Mouse (Mus musculus) bone marrow macrophage, adult 2 months (primary cell): ENCODE results near the gene Rab3a. TPM values are rescaled to one million over a fixed set of nuclear protein-coding genes. Genes with fewer than 3 reads are reported as not detected.
A peak's percentile ranks its signal among the peaks of the same experiment; 100 is the strongest.

Source experiments
- H3K27ac ChIP-seq: 2 replicates; pipeline ENCODE4 v1.5.1; 2012; ENCODE audit warnings: low read depth, low read length; ENCODE audit not compliant: insufficient read depth
- H3K4me1 ChIP-seq: 2 replicates; pipeline ENCODE4 v1.6.1; 2012; ENCODE audit warnings: low read length; ENCODE audit not compliant: control insufficient read depth, insufficient read depth
- H3K4me3 ChIP-seq: 2 replicates; pipeline ENCODE4 v1.5.1; 2012; ENCODE audit warnings: mild to moderate bottlenecking, low read length, moderate library complexity; ENCODE audit not compliant: insufficient read depth
- CTCF ChIP-seq: IDR thresholded peaks from 2 replicates; pipeline ENCODE4 v1.5.1; 2012; ENCODE audit warnings: low read depth, mild to moderate bottlenecking, low read length, moderate library complexity
- POLR2A ChIP-seq: IDR thresholded peaks from 2 replicates; pipeline ENCODE4 v1.6.1; 2012; ENCODE audit warnings: mild to moderate bottlenecking, low read depth, low read length, borderline replicate concordance
- polyA plus RNA-seq: library from polyadenylated mRNA; stranded (reverse); fragments of >200 nt; gene quantifications from 2 replicates; pipeline ENCODE4 v1.2.4, GENCODE M21; 2012; ENCODE audit not compliant: missing spikeins, insufficient read depth, insufficient read length

The Rab3a gene
- polyA plus RNA-seq, 1 experiment, result 9.4 TPM

DNA sequence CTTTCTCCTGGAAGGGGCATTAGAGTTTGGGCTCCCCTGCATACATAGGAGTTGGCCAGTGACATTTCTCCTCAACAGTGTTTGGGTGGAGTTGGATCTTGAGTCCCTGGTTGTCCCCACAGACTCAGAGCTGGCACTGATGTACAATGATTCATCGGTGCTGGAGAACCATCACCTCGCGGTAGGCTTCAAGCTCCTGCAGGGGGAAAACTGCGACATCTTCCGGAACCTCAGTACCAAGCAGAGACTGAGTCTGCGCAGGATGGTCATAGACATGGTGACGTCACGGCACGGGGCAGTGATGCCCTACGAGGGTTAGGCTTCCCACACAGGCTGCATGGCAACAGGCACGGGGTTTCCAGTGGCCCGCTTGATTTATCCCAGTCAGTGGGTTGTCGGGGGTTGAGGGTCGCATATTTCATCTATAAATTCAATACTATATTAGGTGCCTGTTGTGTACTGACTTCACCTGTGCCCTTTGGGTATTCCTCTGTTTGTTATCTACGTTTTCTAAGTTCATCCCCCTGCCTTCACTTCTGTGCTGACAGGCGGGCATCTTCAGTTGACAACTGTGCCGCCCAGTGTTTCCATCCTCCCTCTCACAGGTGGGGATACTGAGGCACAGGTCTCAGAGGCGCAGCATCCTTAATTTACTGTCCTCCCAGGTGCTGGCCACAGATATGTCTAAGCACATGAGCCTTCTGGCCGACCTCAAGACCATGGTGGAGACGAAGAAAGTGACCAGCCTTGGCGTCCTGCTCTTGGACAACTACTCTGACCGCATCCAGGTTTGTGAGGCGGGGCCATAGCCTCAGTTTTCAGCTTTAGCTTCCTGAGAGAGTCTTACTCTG is 6.0 kb upstream of the Rab3a start:
- H3K4me1 ChIP-seq, result peaks cover 23% of the 10 kb centered on the region
- no peak overlapping the region for H3K27ac ChIP-seq
- TF ChIP-seq POLR2A, result no peak
- no peak for TF ChIP-seq CTCF
- H3K4me3 ChIP-seq, result no peak overlapping the region

DNA sequence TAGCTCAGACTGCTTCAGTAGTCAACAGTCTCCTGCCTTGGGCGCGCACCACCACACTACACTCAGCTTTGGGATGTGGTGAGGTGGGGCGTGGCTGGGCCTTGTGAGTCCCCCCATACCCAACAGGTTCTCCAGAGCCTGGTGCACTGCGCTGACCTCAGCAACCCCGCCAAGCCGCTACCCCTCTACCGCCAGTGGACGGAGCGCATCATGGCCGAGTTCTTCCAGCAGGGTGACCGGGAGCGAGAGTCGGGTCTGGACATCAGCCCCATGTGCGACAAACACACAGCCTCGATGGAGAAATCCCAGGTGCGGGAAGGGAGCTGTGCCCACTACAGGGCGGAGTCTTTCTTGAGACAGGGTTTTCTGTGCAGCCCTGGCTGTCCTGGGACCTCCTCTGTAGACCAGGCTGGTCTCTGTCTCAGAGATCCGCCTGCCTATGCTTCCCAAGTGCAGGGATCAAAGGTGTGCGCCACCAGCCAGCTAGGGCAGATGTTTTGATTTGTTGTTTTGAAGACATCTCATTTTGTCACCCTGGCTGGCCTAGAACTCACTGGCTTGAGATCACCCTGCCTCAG is 5.3 kb upstream of the Rab3a start:
- no peak overlapping the region for H3K27ac ChIP-seq
- H3K4me1 ChIP-seq, result peaks cover 27% of the 10 kb centered on the region
- TF ChIP-seq CTCF (no peak), POLR2A (no peak)
- H3K4me3 ChIP-seq, result no peak overlapping the region

DNA sequence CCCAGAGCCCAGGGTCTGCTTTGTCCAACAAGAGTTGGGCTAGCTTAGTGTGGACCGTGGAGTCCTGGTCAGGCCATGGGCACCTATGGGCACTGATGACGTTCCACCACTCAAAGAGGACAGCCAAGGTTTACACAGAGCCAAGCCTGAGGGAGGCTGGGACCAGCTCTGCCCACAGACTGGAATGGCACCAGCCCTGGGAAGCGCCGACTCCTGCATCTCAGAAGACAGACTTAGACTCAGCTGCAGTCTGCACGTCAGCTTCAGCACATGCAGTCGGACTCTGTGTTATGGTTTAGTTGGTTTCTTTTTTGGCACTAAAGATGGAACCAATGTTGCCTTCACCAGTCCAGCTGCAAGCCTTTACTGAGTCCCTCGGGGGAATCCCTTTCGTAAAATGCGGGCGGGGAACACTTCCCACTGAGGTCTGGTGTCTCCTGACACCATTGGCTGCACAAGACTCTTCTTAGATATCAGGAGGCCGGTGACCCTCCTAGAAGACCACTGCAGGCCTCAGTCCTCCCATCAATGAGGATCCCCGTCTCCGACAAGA is 4.3 kb upstream of the Rab3a start:
- H3K4me1 ChIP-seq, result peaks cover 25% of the 10 kb centered on the region
- no peak for TF ChIP-seq POLR2A
- TF ChIP-seq CTCF, result no peak
- no peak overlapping the region for H3K4me3 ChIP-seq
- H3K27ac ChIP-seq, result no peak overlapping the region

DNA sequence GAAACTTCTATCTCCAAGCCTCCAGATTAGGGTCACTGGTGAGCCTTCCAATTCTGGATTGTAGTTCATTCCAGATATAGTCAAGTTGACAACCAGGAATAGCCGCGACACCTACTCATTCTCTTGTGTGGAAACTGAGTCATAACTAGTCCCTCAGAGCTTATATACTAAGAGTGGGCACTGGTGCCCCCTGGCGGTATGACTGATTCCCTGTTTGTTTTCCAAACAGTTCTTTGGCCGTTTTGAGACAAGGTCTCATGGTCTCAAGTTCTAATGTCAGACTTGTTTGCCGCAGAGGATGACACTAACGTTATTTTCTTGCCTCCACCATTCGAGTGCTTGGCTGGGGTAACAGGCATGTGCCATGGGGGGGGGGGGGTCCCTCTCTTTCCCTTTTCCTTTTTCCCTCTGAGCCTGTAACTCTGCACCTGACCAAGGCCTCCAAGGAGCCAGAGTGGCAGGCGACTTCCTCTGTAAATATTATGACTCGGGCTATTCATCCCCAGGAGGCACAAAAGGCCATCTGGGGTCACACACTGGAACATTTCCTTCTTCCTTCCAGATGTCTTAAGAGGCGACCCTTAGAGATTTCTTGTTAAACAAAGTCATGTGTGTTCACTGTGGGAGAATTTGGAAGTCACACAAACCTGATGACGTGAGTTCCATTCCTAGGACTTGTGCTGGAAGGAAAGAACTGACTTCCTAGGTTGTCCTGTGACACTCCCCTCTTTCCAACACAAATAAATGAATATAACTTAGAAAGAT is 2.3 kb upstream of the Rab3a start:
- Histone ChIP-seq H3K4me3 (peak overlapping the region; percentile 55; the same call in 1 of the 2 replicates), H3K27ac (peak overlapping the region; percentile 79), H3K4me1 (peaks cover 30% of the 10 kb centered on the region)
- TF ChIP-seq CTCF (0 out of 2 replicates have a peak, but pooled peaks have one; percentile 21), POLR2A (no peak)

DNA sequence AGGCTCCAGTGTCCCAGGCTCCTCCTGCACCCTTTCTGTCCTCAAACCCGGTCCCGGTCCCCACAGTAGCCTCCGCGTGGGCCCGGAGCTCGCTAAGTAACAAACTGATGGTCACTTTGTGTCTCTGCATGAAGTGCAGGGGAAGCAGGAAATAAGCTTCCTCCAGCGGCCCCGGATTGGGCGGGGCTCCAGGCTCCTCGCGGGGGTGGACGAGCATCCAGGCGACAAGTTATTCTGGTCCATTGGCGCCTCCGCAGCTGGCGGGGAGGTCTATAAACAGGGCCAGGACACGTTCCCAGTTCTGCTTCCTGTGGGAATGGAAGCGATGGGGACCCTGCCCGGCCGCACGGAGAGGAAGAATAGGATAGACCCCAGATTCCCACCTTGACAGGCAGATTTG is 1.3 kb upstream of the Rab3a start:
- no peak for TF ChIP-seq CTCF
- no peak for TF ChIP-seq POLR2A
- peak overlapping the region; percentile 79 for H3K27ac ChIP-seq
- H3K4me3 ChIP-seq, result peak overlapping the region; percentile 55

DNA sequence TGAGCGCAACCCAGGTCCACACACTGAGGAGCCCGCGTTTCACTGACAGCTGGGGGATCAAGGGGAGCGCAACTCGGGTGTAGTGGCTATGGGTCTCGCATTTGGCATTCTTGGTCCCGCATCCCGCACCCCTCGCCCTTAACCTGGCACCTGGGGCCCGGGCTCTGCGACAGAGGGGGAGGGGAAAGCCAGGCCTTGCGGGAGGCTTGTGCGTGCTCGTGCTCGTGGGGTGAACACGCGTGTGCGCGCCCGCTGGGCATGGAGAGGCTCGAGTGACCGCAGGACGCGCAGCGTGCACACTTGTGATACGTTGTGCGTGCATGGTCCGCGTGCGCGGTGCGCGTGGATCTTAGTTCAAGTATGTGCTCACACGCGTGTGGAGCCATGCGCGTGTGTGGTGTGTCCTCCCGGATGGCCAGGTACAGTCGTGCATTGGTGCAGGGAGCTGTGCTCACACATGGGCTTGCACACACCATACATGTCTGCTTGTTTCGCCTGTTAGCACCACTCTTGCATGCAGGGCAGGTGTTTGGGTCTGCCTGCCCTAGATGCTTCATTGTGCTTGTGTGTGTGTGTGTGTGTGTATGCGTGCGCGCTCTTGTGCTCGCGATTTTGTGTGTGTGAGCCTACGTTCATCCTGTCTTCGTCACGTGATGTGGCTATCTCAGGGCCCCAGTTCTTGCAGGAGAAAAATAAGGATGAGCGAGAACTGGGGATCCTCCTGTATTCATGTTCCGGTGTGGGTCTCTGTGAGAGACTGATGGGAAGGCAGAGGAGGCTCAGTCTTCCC is 587 bp downstream of the Rab3a start:
- no peak overlapping the region for H3K27ac ChIP-seq
- TF ChIP-seq CTCF (no peak), POLR2A (no peak)

More for the DNA sequence above, 1.3 kb upstream of the Rab3a start:
- H3K4me1 ChIP-seq, result peaks cover 30% of the 10 kb centered on the region

DNA sequence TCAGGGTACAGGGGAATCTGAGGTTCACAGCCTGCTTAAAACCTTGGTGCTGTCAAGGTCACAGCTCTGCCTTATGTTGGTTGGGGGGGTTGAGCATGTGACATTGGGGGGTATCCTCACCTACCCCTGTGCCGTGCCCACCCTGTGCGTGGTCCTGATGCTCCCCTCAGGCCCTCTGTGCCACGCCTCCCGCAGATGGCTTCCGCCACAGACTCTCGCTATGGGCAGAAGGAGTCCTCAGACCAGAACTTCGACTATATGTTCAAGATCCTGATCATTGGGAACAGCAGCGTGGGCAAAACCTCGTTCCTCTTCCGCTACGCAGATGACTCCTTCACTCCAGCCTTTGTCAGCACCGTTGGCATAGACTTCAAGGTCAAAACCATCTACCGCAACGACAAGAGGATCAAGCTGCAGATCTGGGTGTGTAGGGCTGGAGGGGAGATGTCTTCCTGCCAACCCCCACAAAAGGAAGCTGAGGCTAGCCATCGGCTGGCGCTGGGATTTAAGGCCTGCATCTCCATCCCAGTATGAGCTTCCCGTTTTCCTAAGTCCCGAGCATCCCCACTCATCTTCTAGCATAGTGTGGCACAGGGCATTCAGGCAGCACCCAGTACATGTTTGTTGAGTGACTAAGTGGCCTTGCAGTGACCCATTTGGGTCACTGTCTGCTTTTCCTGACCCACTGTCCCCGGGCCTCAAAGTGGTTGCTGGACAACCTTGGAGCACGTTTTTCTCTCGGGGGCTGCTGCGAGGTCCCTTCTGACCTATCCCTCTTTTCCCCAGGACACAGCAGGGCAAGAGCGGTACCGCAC is 1.4 kb downstream of the Rab3a start:
- no peak for TF ChIP-seq POLR2A
- no peak for TF ChIP-seq CTCF
- peak overlapping the region; percentile 67 for H3K4me3 ChIP-seq
- H3K27ac ChIP-seq, result no peak overlapping the region
- H3K4me1 ChIP-seq, result peaks cover 40% of the 10 kb centered on the region

More for the DNA sequence above, 587 bp downstream of the Rab3a start:
- peak overlapping the region; percentile 67 for H3K4me3 ChIP-seq
- H3K4me1 ChIP-seq, result peaks cover 40% of the 10 kb centered on the region

DNA sequence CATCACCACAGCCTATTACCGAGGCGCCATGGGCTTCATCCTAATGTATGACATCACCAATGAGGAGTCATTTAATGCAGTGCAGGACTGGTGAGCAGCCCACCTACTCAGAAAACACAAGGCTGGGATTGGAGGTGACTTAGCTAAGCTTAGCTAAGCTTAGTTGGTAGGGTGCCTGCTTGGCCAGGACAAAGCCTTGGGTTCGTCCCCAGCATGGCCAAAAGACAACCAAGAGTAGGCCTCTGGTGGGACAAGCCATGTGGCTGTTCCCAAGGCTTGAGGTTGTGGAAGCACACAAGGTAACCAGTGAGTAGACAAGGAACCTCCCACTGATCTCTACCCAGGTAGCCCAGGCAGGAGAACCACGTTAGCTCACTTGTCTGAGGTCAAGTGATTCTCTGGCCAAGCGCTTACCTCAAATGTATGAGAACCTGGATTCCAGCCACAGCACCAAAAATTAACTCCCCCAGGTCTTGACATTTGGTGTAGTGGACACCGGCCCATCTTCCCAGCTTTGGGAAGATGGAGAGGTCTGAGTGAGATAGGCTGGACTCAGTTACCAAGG is 2.1 kb downstream of the Rab3a start:
- TF ChIP-seq CTCF (no peak), POLR2A (no peak)
- Histone ChIP-seq H3K4me1 (peaks cover 41% of the 10 kb centered on the region), H3K27ac (no peak overlapping the region), H3K4me3 (no peak overlapping the region)
